Mouse (Mus musculus): ENCODE data around the gene Rnf11. TPM values are rescaled to one million over a fixed set of nuclear protein-coding genes. Genes with fewer than 3 reads are reported as not detected.

Gene Rnf11
- total and polyA plus RNA-seq, 3 experiments, result 8.6 to 8.7 TPM; not detected in 1

DNA sequence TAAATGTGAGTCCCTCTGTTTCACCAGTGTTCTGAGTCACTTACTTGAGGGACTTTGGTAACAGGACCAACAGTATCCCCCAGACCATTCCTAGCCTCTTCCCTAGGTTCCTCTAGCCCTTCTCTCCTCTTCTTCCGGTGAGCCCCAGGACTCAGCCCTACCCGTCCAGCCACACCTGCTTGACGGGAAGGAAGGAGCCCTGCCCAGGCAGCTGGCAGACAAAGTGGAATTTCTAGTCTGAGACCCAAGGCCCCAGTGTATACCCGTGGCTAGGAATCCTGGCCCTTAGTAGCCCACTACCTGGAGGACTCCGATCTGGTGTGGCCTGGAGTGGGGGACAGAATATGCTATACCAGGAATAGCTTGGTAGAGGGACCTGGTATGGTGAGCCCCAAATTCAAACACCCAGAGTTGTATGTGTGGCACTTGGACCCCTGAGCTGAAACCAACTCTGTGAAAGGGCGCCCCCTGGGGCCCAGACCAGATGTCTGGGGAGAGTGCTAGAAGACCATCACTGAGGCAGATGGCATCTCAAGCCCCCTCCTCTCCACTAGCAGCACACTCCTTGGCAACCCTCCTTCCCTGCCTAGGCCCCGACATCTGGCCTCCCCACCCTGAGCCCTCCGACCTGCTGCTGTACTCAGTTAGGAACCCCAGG lies 64.3 kb downstream of the Rnf11 start:
- TF ChIP-seq MAZ (IDR thresholded peaks at IDR 0.05; ENCODE audit: low read depth, low read length), result no peak
- TF ChIP-seq CTCF (IDR thresholded peaks at IDR 0.05 in 2 of 3, conservative IDR thresholded peaks at IDR 0.05 in 1 of 3; ENCODE audit: control insufficient read depth in 1 of 3, insufficient read depth in 1 of 3, low read depth in 2 of 3, low read length in 3 of 3, poor library complexity in 1 of 3, severe bottlenecking in 1 of 3), result peak; percentile 64 to 83 (median 69)
- TF ChIP-seq CHD1 (IDR thresholded peaks at IDR 0.05; ENCODE audit: low read depth, low read length), result no peak
- TF ChIP-seq TCF12 (IDR thresholded peaks at IDR 0.05; ENCODE audit: low read depth, low read length), result no peak
- peak; percentile 59 for TF ChIP-seq ZC3H11A (IDR thresholded peaks at IDR 0.05; ENCODE audit: low read depth, low read length)
- TF ChIP-seq ETS1 (IDR thresholded peaks at IDR 0.05; ENCODE audit: low read depth, low read length), result no peak
- peak; percentile 64 for TF ChIP-seq RAD21 (IDR thresholded peaks at IDR 0.05; ENCODE audit: low read depth, low read length)
- TF ChIP-seq MAX (IDR thresholded peaks at IDR 0.05; ENCODE audit: low read length), result no peak
- TF ChIP-seq SMC3 (IDR thresholded peaks at IDR 0.05; ENCODE audit: low read depth, low read length), result peak; percentile 66
- no peak for TF ChIP-seq USF1 (IDR thresholded peaks at IDR 0.05; ENCODE audit: low read depth, low read length)
- no peaks in the 10 kb centered on the region for H3K27me3 ChIP-seq (ENCODE audit: control insufficient read depth in 1 of 2, insufficient read depth in 2 of 2, low read length in 2 of 2)

DNA sequence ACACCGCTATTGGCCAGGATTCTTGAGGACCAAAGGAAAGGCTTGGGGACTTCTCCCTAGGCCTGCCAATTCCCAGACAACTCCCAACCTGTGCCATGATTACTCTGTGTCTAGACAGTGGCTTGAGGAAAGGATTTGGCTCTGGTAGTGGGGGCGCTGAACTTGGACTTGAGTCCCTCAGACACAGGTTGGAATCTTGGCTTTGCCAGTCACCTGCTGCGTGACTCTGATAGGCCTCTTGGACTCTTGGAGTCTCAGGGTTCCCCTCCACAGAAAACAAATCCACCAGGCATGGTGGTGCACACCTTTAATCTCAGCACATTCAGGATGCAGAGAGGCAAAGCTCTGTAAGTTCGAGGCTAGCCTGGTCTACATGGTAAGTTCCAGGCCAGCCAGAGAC lies 65.0 kb downstream of the Rnf11 start:
- Histone ChIP-seq H3K9me3 (replicated peaks; ENCODE audit: insufficient read depth, low read length) (no peaks in the 10 kb centered on the region), H3K36me3 (ENCODE audit: control insufficient read depth in 1 of 2, insufficient read depth in 2 of 2, low read length in 2 of 2) (no peaks in the 10 kb centered on the region; a peak in 1 of 4 replicates), H3K27me3 (ENCODE audit: control insufficient read depth in 1 of 2, insufficient read depth in 2 of 2, low read length in 2 of 2) (no peaks in the 10 kb centered on the region), H3K4me3 (ENCODE audit: control insufficient read depth in 1 of 2, insufficient read depth in 1 of 2, low read depth in 2 of 2, low read length in 2 of 2) (no peak overlapping the region), H3K27ac (ENCODE audit: control insufficient read depth, low read depth, low read length) (no peak overlapping the region), H3K9ac (ENCODE audit: control insufficient read depth, low read depth, low read length, poor library complexity, severe bottlenecking) (no peak overlapping the region), H3K4me1 (ENCODE audit: control insufficient read depth in 1 of 2, insufficient read depth in 2 of 2, low read length in 2 of 2) (peaks cover 0 to 11% of the 10 kb centered on the region in 2 experiments; a peak in 1 of 4 replicates), H3K79me2 (ENCODE audit: control insufficient read depth, insufficient read depth, low read length, poor library complexity) (no peaks in the 10 kb centered on the region)
- TF ChIP-seq POLR2A (IDR thresholded peaks at IDR 0.05; ENCODE audit: control insufficient read depth in 1 of 2, insufficient read depth in 1 of 2, low read depth in 1 of 2, low read length in 2 of 2, poor library complexity in 1 of 2) (no peak), MAFK (IDR thresholded peaks at IDR 0.05; ENCODE audit: borderline replicate concordance, low read depth, low read length) (no peak), CTCF (IDR thresholded peaks at IDR 0.05 in 2 of 3, conservative IDR thresholded peaks at IDR 0.05 in 1 of 3; ENCODE audit: control insufficient read depth in 1 of 3, insufficient read depth in 1 of 3, low read depth in 2 of 3, low read length in 3 of 3, poor library complexity in 1 of 3, severe bottlenecking in 1 of 3) (no peak), ZNF384 (IDR thresholded peaks at IDR 0.05; ENCODE audit: low read depth, low read length) (no peak), NELFE (IDR thresholded peaks at IDR 0.05; ENCODE audit: low read depth, low read length) (no peak), POLR2AphosphoS5 (IDR thresholded peaks at IDR 0.05; ENCODE audit: borderline replicate concordance, low read depth, low read length) (no peak), KAT2A (conservative IDR thresholded peaks at IDR 0.05; ENCODE audit: low read depth, low read length) (no peak), ZMIZ1 (IDR thresholded peaks at IDR 0.05; ENCODE audit: low read depth, low read length) (no peak), NRF1 (IDR thresholded peaks at IDR 0.05; ENCODE audit: insufficient read depth, low read depth, low read length, poor library complexity, severe bottlenecking) (no peak), MAZ (IDR thresholded peaks at IDR 0.05; ENCODE audit: low read depth, low read length) (no peak), RCOR1 (IDR thresholded peaks at IDR 0.05; ENCODE audit: low read depth, low read length) (no peak), MAX (IDR thresholded peaks at IDR 0.05; ENCODE audit: low read length) (no peak)
- no peak for DNase-seq (ENCODE audit: low read depth, low spot score)

More for the DNA sequence above, 64.3 kb downstream of the Rnf11 start:
- H3K27ac ChIP-seq (ENCODE audit: control insufficient read depth, low read depth, low read length), result no peak overlapping the region
- peak; percentile 37 for DNase-seq (ENCODE audit: low read depth, low spot score)
- H3K4me1 ChIP-seq (ENCODE audit: control insufficient read depth in 1 of 2, insufficient read depth in 2 of 2, low read length in 2 of 2), result peaks cover 0 to 9% of the 10 kb centered on the region in 2 experiments; a peak in 1 of 4 replicates
- H3K4me3 ChIP-seq (ENCODE audit: control insufficient read depth in 1 of 2, insufficient read depth in 1 of 2, low read depth in 2 of 2, low read length in 2 of 2), result no peak overlapping the region
- no peak overlapping the region for H3K9ac ChIP-seq (ENCODE audit: control insufficient read depth, low read depth, low read length, poor library complexity, severe bottlenecking)
- no peaks in the 10 kb centered on the region for H3K9me3 ChIP-seq (replicated peaks; ENCODE audit: insufficient read depth, low read length)
- no peaks in the 10 kb centered on the region for H3K79me2 ChIP-seq (ENCODE audit: control insufficient read depth, insufficient read depth, low read length, poor library complexity)
- H3K36me3 ChIP-seq (ENCODE audit: control insufficient read depth in 1 of 2, insufficient read depth in 2 of 2, low read length in 2 of 2), result no peaks in the 10 kb centered on the region; a peak in 1 of 4 replicates
